ENCODE assay signal across 21 mouse cellular contexts in genomic region chr2:131706565-131706964, GRCm38 (mm10).
DNase-seq lines count a peak whose midpoint lies in the region; ATAC-seq and TF ChIP-seq lines count a peak whose summit lies in the region.
"Had no signal": no experiment of that assay in that cellular context is flagged by ENCODE, and none has a peak within 500 bp of the region (broad histone marks: within the 10 kb centered on the region; RNA-seq: fewer than 3 reads in every experiment).

No protein-coding gene starts in this region.

- DNase-seq in cerebellum, postnatal 10 days = peak; percentile 11 to 13
- DNase-seq in cerebellum, postnatal 14 days = no peak
- peak; percentile 5 for DNase-seq in kidney, adult 11 months
- DNase-seq in kidney, postnatal 4 days = no peak
- peak; percentile 15 for DNase-seq in lung, embryonic 14.5 days
- no peak for DNase-seq in lung, postnatal 4 days
- peak; percentile 17 to 33 for DNase-seq in layer of hippocampus, adult 8-10 months (ENCODE audit: low spot score in 2 of 2)
- no peak for DNase-seq in cerebellum, adult 9-10 months
- DNase-seq: adrenal gland, postnatal 14 days; cerebellum, adult 8-10 months; thymus, postnatal 36 days had no signal

- peak; percentile 28; the same call in 1 of the 2 replicates for ATAC-seq in lung, embryonic 14.5 days (ENCODE audit: insufficient read depth)

- H3K27me3 ChIP-seq in lung, embryonic 14.5 days (ENCODE audit: insufficient read depth, low read length) = no peaks in the 10 kb centered on the region
- H3K27me3 ChIP-seq: forebrain, embryonic 12.5 days; heart, embryonic 15.5 days; hindbrain, embryonic 15.5 days; limb, embryonic 12.5 days; lung, embryonic 15.5 days; midbrain, embryonic 12.5 days; stomach, embryonic 15.5 days had no signal

- no peak for TF ChIP-seq CTCF in lung, embryonic 14.5 days (IDR thresholded peaks at IDR 0.05; ENCODE audit: low read depth)

- 57% methylated on average over 4 of the region's 4 CpGs for WGBS in lung, embryonic 14.5 days

- no peaks in the 10 kb centered on the region for H3K4me1 ChIP-seq in lung, embryonic 14.5 days (ENCODE audit: insufficient read depth)
- H3K4me1 ChIP-seq: forebrain, embryonic 12.5 days; hindbrain, embryonic 15.5 days; limb, embryonic 12.5 days; midbrain, embryonic 12.5 days; stomach, embryonic 15.5 days had no signal

- H3K4me3 ChIP-seq in lung, embryonic 14.5 days (ENCODE audit: low read depth, low read length) = no peak overlapping the region
- H3K4me3 ChIP-seq: erythroblast, embryonic 14.5 days; forebrain, embryonic 12.5 days; heart, embryonic 15.5 days; hindbrain, embryonic 15.5 days; limb, embryonic 12.5 days; lung, embryonic 15.5 days; midbrain, embryonic 12.5 days; stomach, embryonic 15.5 days had no signal

- no peak overlapping the region for H3K27ac ChIP-seq in lung, embryonic 14.5 days (ENCODE audit: low read depth)
- H3K27ac ChIP-seq: forebrain, embryonic 12.5 days; heart, embryonic 15.5 days; hindbrain, embryonic 15.5 days; kidney, postnatal 0 days; limb, embryonic 12.5 days; lung, embryonic 15.5 days; midbrain, embryonic 12.5 days; stomach, embryonic 15.5 days had no signal

- H3K36me3 ChIP-seq in lung, embryonic 14.5 days (ENCODE audit: insufficient read depth) = no peaks in the 10 kb centered on the region
- H3K36me3 ChIP-seq: forebrain, embryonic 12.5 days; heart, embryonic 15.5 days; hindbrain, embryonic 15.5 days; limb, embryonic 12.5 days; lung, embryonic 15.5 days; midbrain, embryonic 12.5 days; stomach, embryonic 15.5 days had no signal

- H3K4me2 ChIP-seq in lung, embryonic 14.5 days = no peak overlapping the region
- H3K4me2 ChIP-seq: forebrain, embryonic 12.5 days; heart, embryonic 15.5 days; hindbrain, embryonic 15.5 days; limb, embryonic 12.5 days; liver, embryonic 11.5 days; lung, embryonic 15.5 days; midbrain, embryonic 12.5 days; stomach, embryonic 15.5 days had no signal

- H3K9ac ChIP-seq in lung, embryonic 14.5 days = no peak overlapping the region
- H3K9ac ChIP-seq: forebrain, embryonic 12.5 days; heart, embryonic 15.5 days; hindbrain, embryonic 15.5 days; limb, embryonic 12.5 days; lung, embryonic 15.5 days; midbrain, embryonic 12.5 days; stomach, embryonic 15.5 days had no signal

- no peaks in the 10 kb centered on the region for H3K9me3 ChIP-seq in lung, embryonic 14.5 days (ENCODE audit: low read depth, low read length)
- H3K9me3 ChIP-seq: forebrain, embryonic 12.5 days; heart, embryonic 15.5 days; hindbrain, embryonic 15.5 days; limb, embryonic 12.5 days; lung, embryonic 15.5 days; midbrain, embryonic 12.5 days; stomach, embryonic 15.5 days had no signal

Comparison
In these comparisons a context has a peak if more than half of its experiments do, and no peak if none do; other contexts are left out.
1. DNase-seq: peak in cerebellum, postnatal 10 days (2 of 2), kidney, adult 11 months (single experiment), lung, embryonic 14.5 days (single experiment) and layer of hippocampus, adult 8-10 months (2 of 2); none in cerebellum, postnatal 14 days (0 of 2), kidney, postnatal 4 days (0 of 2), lung, postnatal 4 days (0 of 2) and cerebellum, adult 9-10 months (single experiment).